Mouse (Mus musculus) mature B cell (primary cell): ENCODE results near the gene Psrc1.

Experiments
- in situ Hi-C: fragments of 300-500 bp; cut with MboI; formaldehyde crosslinking; loops from 2 replicates; pipeline ENCODE4 v1.14.3; 2019

The Psrc1 gene

GRCm38 (mm10) chr3:108386186-108386585, 2.5 kb downstream of the Psrc1 start:
- in situ Hi-C loops = no loop called here

GRCm38 (mm10) chr3:108389111-108389545, 5.5 kb downstream of the Psrc1 start:
- in situ Hi-C loops = no loop called here

- in situ Hi-C loops = no loop called here
Observed at GRCm38 (mm10) chr3:108392299-108392698, 8.7 kb downstream of the Psrc1 start.

GRCm38 (mm10) chr3:108392793-108393192, 9.2 kb downstream of the Psrc1 start:
- in situ Hi-C loops = no loop called here

- in situ Hi-C loops = no loop called here
Observed at GRCm38 (mm10) chr3:108398281-108398680, 14.6 kb downstream of the Psrc1 start.

GRCm38 (mm10) chr3:108400442-108400841, 16.8 kb downstream of the Psrc1 start:
- in situ Hi-C loops = no loop called here

- in situ Hi-C loops = no loop called here
Observed at GRCm38 (mm10) chr3:108401692-108402527, 18.3 kb downstream of the Psrc1 start.

GRCm38 (mm10) chr3:108402528-108402920, 18.9 kb downstream of the Psrc1 start:
- in situ Hi-C loops = no loop called here

- in situ Hi-C loops = no loop called here
Observed at GRCm38 (mm10) chr3:108405536-108406305, 22.1 kb downstream of the Psrc1 start.

GRCm38 (mm10) chr3:108406306-108406885, 22.8 kb downstream of the Psrc1 start:
- in situ Hi-C loops = no loop called here

- in situ Hi-C loops = no loop called here
Observed at GRCm38 (mm10) chr3:108408517-108409008, 24.9 kb downstream of the Psrc1 start.

- in situ Hi-C loops = no loop called here
Observed at GRCm38 (mm10) chr3:108409656-108410358, 26.2 kb downstream of the Psrc1 start.

- in situ Hi-C loops = no loop called here
Observed at GRCm38 (mm10) chr3:108410359-108410714, 26.7 kb downstream of the Psrc1 start.

- in situ Hi-C loops = no loop called here
Observed at GRCm38 (mm10) chr3:108411026-108411753, 27.6 kb downstream of the Psrc1 start.

GRCm38 (mm10) chr3:108411754-108412121, 28.1 kb downstream of the Psrc1 start:
- in situ Hi-C loops = no loop called here

- in situ Hi-C loops = no loop called here
Observed at GRCm38 (mm10) chr3:108413634-108414360, 30.2 kb downstream of the Psrc1 start.

- in situ Hi-C loops = no loop called here
Observed at GRCm38 (mm10) chr3:108414857-108415830, 31.5 kb downstream of the Psrc1 start, which contains the start of gene Celsr2. Celsr2 (minus strand) TSS chr3:108415552.

- in situ Hi-C loops = no loop called here
Observed at GRCm38 (mm10) chr3:108415831-108416223, 32.2 kb downstream of the Psrc1 start.

GRCm38 (mm10) chr3:108423006-108423405, 39.4 kb downstream of the Psrc1 start:
- in situ Hi-C loops = no loop called here
